ENCODE assay signal across 8 mouse cellular contexts in genomic region chr11:53351943-53352590, GRCm38 (mm10). TPM values are rescaled to one million over a fixed set of nuclear protein-coding genes. Genes with fewer than 3 reads are reported as not detected.
DNase-seq lines count a peak whose midpoint lies in the region; ATAC-seq and TF ChIP-seq lines count a peak whose summit lies in the region.

No protein-coding gene starts in this region.

- TF ChIP-seq CTCF in layer of hippocampus, adult 2 months (conservative IDR thresholded peaks at IDR 0.05) = no peak

- 4% methylated on average over 14 of the region's 14 CpGs for WGBS in hindbrain, embryonic 13.5 days
- 4% methylated on average over 14 of the region's 14 CpGs for WGBS in midbrain, embryonic 10.5 days

- peak overlapping the region; percentile 98 for H3K9ac ChIP-seq in hindbrain, embryonic 13.5 days

- H3K27me3 ChIP-seq in hindbrain, embryonic 13.5 days = no peaks in the 10 kb centered on the region
- H3K27me3 ChIP-seq in midbrain, embryonic 10.5 days (ENCODE audit: low read depth, poor library complexity, severe bottlenecking) = no peaks in the 10 kb centered on the region; the same call in 1 of the 2 replicates

- no peaks in the 10 kb centered on the region for H3K36me3 ChIP-seq in hindbrain, embryonic 13.5 days
- H3K36me3 ChIP-seq in midbrain, embryonic 10.5 days = peaks cover 29% of the 10 kb centered on the region

- DNase-seq in layer of hippocampus, adult 2 months (ENCODE audit: low spot score in 2 of 2) = no peak
- no peak for DNase-seq in layer of hippocampus, postnatal 10 days (ENCODE audit: low spot score in 2 of 2)
- no peak for DNase-seq in midbrain, embryonic 10.5 days (ENCODE audit: low spot score)
- no peak for DNase-seq in urinary bladder, postnatal 10 days (ENCODE audit: low spot score)
- DNase-seq in frontal cortex, postnatal 25 days (ENCODE audit: low spot score in 2 of 2) = no peak
- no peak for DNase-seq in embryo, embryonic 10 days (ENCODE audit: low spot score)

- ATAC-seq in hindbrain, embryonic 13.5 days (ENCODE audit: low FRiP score) = no peak

- H3K27ac ChIP-seq in layer of hippocampus, adult 2 months = peak overlapping the region; percentile 100
- H3K27ac ChIP-seq in brown adipose tissue, adult 24 weeks (replicated peaks; ENCODE audit: low read depth, low read length) = peak overlapping the region; percentile 88
- H3K27ac ChIP-seq in hindbrain, embryonic 13.5 days = peak overlapping the region; percentile 99
- H3K27ac ChIP-seq in midbrain, embryonic 10.5 days (replicated peaks) = peak overlapping the region; percentile 98

- peaks cover 4% of the 10 kb centered on the region; the same call in 1 of the 2 replicates for H3K4me1 ChIP-seq in brown adipose tissue, adult 24 weeks (ENCODE audit: control insufficient read depth, insufficient read depth, insufficient read length, low read length)
- H3K4me1 ChIP-seq in hindbrain, embryonic 13.5 days (replicated peaks) = peaks cover 18% of the 10 kb centered on the region
- peaks cover 17% of the 10 kb centered on the region for H3K4me1 ChIP-seq in midbrain, embryonic 10.5 days

- peak overlapping the region; percentile 92 for H3K4me3 ChIP-seq in layer of hippocampus, adult 2 months
- H3K4me3 ChIP-seq in brown adipose tissue, adult 24 weeks (ENCODE audit: insufficient read depth, low read depth, low read length) = peak overlapping the region; percentile 86
- peak overlapping the region; percentile 90 for H3K4me3 ChIP-seq in hindbrain, embryonic 13.5 days
- peak overlapping the region; percentile 97 for H3K4me3 ChIP-seq in midbrain, embryonic 10.5 days

- peak overlapping the region; percentile 82 for H3K4me2 ChIP-seq in hindbrain, embryonic 13.5 days

- H3K9me3 ChIP-seq in hindbrain, embryonic 13.5 days = no peaks in the 10 kb centered on the region
- no peaks in the 10 kb centered on the region for H3K9me3 ChIP-seq in midbrain, embryonic 10.5 days (replicated peaks)

RNA-seq across cellular contexts. Expression of gene Aff4, which starts 1.4 kb away (rescaled TPM):
- total RNA-seq in layer of hippocampus, adult 2 months (2021) = 100 to 1,000 TPM; 241 to 245 TPM
- total RNA-seq in layer of hippocampus, postnatal 10 days (2021) = 100 to 1,000 TPM; 161 to 222 TPM
- polyA plus RNA-seq in brown adipose tissue, adult 24 weeks (2012; ENCODE audit: insufficient read depth, insufficient read length, missing spikeins) = 17.7 and 77.7 TPM in 2 replicates
- polyA plus RNA-seq in hindbrain, embryonic 13.5 days (2015; fragmentation: Nextera tagmentation; extraction: Ambion mirVana) = 71.5 and 73.4 TPM in 2 replicates
- 27.7 and 40.8 TPM in 2 replicates for polyA plus RNA-seq in midbrain, embryonic 10.5 days (2016; fragmentation: Nextera tagmentation; extraction: Ambion mirVana)

RNA-seq across cellular contexts. Expression of gene Zcchc10, which starts 27.6 kb away (rescaled TPM):
- total RNA-seq in layer of hippocampus, adult 2 months (2021) = 10 to 100 TPM; 11.2 to 12.6 TPM
- 1 to 10 TPM; 8.2 to 8.8 TPM for total RNA-seq in layer of hippocampus, postnatal 10 days (2021)
- 10.4 and 13.9 TPM in 2 replicates for polyA plus RNA-seq in brown adipose tissue, adult 24 weeks (2012; ENCODE audit: insufficient read depth, insufficient read length, missing spikeins)
- polyA plus RNA-seq in hindbrain, embryonic 13.5 days (2015; fragmentation: Nextera tagmentation; extraction: Ambion mirVana) = 16.1 and 17.8 TPM in 2 replicates
- 24.6 and 25.2 TPM in 2 replicates for polyA plus RNA-seq in midbrain, embryonic 10.5 days (2016; fragmentation: Nextera tagmentation; extraction: Ambion mirVana)

RNA-seq across cellular contexts. Expression of gene Hspa4, which starts 51.8 kb away (rescaled TPM):
- total RNA-seq in layer of hippocampus, adult 2 months (2021) = 100 to 1,000 TPM; 165 to 179 TPM
- 100 to 1,000 TPM; 189 to 196 TPM for total RNA-seq in layer of hippocampus, postnatal 10 days (2021)
- polyA plus RNA-seq in brown adipose tissue, adult 24 weeks (2012; ENCODE audit: insufficient read depth, insufficient read length, missing spikeins) = 119 and 138 TPM in 2 replicates
- polyA plus RNA-seq in hindbrain, embryonic 13.5 days (2015; fragmentation: Nextera tagmentation; extraction: Ambion mirVana) = 51.5 and 52.8 TPM in 2 replicates
- polyA plus RNA-seq in midbrain, embryonic 10.5 days (2016; fragmentation: Nextera tagmentation; extraction: Ambion mirVana) = 106 and 116 TPM in 2 replicates
